Mouse (Mus musculus) spleen, adult 2 months (tissue): ENCODE data around the gene Scp2d1.

Experiments
- CTCF ChIP-seq: fragments of 200-500 bp; IDR thresholded peaks from 2 replicates; pipeline ENCODE4 v1.5.1; 2011; ENCODE audit warnings: mild to moderate bottlenecking, inconsistent platforms; ENCODE audit not compliant: insufficient read depth, insufficient read length, insufficient replicate concordance; ENCODE audit errors: extremely low read depth
- POLR2A ChIP-seq: fragments of 200-500 bp; IDR thresholded peaks from 2 replicates; pipeline ENCODE4 v1.6.1; 2011; ENCODE audit warnings: low read depth, low read length, inconsistent platforms

- TF ChIP-seq CTCF (no peak), POLR2A (no peak)
Measured at GRCm38 (mm10) chr2:144782481-144782880, 41.0 kb upstream of the Scp2d1 start.
